ENCODE assay signal across 8 mouse cellular contexts in the genomic region with DNA sequence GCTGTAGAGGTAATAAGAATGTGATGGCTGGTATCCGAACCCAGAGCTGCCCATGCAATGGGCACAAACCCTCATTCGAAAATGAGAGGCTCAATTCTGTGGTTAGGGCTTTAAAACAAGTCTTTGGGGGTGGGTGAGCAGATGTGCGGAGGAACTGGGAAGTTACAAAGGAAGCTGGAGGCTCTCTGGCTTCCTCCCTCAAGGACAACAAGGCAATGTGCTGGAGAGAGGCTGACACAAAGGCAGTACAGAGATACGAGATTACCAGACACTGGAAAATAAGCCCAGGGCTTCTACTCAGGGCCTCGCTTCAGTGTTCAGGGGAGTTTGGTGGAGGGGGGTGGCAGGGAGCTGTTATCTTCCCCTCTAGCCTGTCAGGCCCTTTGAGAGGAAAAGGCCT. TPM values are rescaled to one million over a fixed set of nuclear protein-coding genes. Genes with fewer than 3 reads are reported as not detected.
DNase-seq lines count a peak whose midpoint lies in the region; ATAC-seq lines count a peak whose summit lies in the region.

No protein-coding gene starts in this region.

- no peaks in the 10 kb centered on the region for H3K27me3 ChIP-seq in intestine, embryonic 15.5 days (replicated peaks)

- H3K4me3 ChIP-seq in intestine, embryonic 15.5 days (replicated peaks), result no peak overlapping the region; the same call in 1 of the 2 replicates

- ATAC-seq in frontal cortex, adult (ENCODE audit: low TSS enrichment), result no peak
- ATAC-seq in intestine, embryonic 15.5 days, result no peak

- peak; percentile 14 to 31 for DNase-seq in frontal cortex, postnatal 10 days (ENCODE audit: low spot score in 2 of 2)
- DNase-seq in c-Kit-positive CD71-positive TER-119-negative erythroid progenitor cells, embryonic 14.5 days (ENCODE audit: low read depth), result peak; percentile 35
- DNase-seq in heart, adult 18-20 months, result peak; percentile 63 to 79
- peak; percentile 48 for DNase-seq in liver
- DNase-seq in neural tube, embryonic 10.5 days (ENCODE audit: extremely low spot score, low spot score), result peak; percentile 24
- DNase-seq in c-Kit-positive CD71-positive TER-119-positive erythroid progenitor cells, embryonic 14.5 days (ENCODE audit: low spot score), result no peak

- WGBS in intestine, embryonic 15.5 days, result 63% methylated on average over 5 of the region's 5 CpGs

- peak overlapping the region; percentile 93; the same call in 1 of the 2 replicates for H3K4me2 ChIP-seq in intestine, embryonic 15.5 days (replicated peaks)

- 0 out of 2 replicates have a peak, but pooled peaks cover 3% of the 10 kb centered on the region for H3K4me1 ChIP-seq in intestine, embryonic 15.5 days (replicated peaks)

- H3K9ac ChIP-seq in intestine, embryonic 15.5 days, result no peak overlapping the region

- no peaks in the 10 kb centered on the region for H3K9me3 ChIP-seq in intestine, embryonic 15.5 days

- no peaks in the 10 kb centered on the region for H3K36me3 ChIP-seq in intestine, embryonic 15.5 days

- H3K27ac ChIP-seq in intestine, embryonic 15.5 days, result peak overlapping the region; percentile 94

RNA-seq across cellular contexts. Expression of a gene that starts 1.3 kb away (rescaled TPM):
- 100 to 1,000 TPM; 131 to 135 TPM for total RNA-seq in heart, adult 18-20 months (2021)
- polyA plus RNA-seq in intestine, embryonic 15.5 days (2015; fragmentation: Nextera tagmentation; extraction: Ambion mirVana), result 25.1 and 30.7 TPM in 2 replicates
